Mouse (Mus musculus): Measurements from ENCODE around the gene Zcchc10.
"Not testable (repeated sequence)": the region's sequence is repeated elsewhere in the genome, so short reads cannot be mapped to it uniquely, and the experiment has no call there.

The Zcchc10 gene

DNA sequence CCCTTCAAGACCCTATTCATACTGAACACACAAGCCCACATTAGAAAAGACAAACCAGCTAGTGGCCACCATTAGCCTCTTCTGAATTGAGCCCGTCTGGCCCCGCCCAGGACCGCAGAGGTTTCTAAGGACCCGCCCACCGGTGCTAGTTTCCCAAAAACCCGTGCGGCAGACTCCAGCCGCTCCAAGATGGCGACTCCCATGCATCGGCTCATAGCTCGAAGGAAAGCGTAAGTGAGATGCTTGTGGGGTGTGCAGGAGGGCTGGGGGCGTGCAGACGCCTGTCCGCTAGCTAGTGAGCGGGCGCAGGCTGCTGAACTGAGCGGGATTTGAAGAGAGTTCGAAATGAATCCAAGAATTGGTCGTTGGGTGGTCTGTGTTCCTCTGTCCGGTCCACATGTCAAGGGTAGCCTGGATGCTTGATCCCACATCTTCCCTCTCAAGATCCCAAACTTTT lies at the start of gene Zcchc10:
Zcchc10 (plus strand) TSS at position 168 of the 457 bp plus-strand sequence.
- peak; percentile 87 for DNase-seq (ENCODE audit: low read depth)

DNA sequence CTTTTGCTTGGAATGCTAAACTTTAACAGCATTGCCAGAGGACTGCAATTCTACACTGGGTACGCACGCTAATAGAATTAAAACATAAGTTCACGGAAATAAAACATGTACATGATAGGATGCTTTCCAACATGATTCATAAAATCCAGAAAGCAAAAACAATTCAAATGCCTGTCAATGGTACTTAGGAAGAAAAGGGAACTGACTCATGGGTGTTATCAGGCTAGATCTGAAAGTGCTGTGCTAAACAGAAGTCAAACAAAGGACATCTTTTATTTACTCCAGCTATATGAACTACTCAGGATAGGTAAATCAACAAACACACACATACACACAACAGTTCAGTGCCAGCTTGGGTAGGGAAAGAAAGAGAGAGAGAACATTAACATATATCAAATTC lies 49.1 kb upstream of the Zcchc10 start:
- DNase-seq (ENCODE audit: low read depth), result no peak

DNA sequence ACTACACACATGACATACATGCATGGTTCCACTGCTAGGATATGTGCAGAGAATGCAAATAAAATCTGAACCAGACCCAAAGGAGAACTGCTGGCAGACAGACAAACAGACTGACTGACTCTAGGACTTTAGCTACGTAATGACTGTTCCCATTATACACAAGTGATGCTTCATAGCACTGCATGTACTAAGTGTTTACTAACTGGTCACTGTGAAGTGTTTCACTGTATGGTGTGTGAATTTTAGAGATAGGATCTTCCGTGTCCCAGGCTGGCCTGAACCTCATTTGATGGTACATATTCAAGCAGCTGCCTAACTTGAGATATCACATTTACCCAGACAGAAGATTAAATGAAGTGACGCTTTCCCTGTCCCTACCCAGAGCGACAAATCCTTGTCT lies 46.1 kb upstream of the Zcchc10 start:
- no peak for DNase-seq (ENCODE audit: low read depth)

DNA sequence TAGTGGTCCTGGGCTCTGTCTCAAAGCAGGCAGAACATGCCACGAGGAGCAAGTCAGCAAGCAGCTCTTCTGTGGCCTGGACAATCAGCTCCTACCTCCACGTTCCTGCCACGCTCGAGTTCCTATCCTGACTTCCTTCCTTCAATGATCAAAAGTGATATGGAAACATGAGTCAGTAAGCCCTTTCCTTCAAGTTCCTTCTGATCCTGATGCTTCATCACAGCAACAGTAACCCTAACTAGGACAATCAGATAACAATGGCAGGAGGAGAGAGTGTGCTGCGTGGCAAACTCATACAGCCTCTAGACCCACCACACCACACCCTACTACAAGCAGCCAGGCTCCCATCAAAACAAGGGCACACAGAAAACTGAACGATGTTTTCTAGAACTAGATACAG lies 38.6 kb upstream of the Zcchc10 start:
- no peak for DNase-seq (ENCODE audit: low read depth)

DNA sequence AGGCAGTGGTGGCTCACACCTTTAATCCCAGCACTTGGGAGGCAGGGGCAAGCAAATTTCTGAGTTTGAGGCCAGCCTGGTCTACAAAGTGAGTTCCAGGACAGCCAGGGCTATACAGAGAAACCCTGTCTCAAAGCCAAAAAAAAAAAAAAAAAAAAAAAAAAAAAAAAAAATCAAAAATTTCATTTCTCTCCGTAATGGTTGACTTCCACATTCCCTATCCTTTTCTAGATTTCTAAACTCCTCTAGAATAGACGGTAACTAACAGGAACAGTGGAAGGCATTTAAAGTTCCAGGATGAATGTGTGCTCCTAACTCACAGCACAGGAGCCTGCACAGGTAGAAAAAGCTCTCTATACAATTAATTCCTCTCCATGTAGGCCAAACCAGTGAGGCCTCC lies 34.3 kb upstream of the Zcchc10 start:
- DNase-seq (ENCODE audit: low read depth), result not testable (repeated sequence)

DNA sequence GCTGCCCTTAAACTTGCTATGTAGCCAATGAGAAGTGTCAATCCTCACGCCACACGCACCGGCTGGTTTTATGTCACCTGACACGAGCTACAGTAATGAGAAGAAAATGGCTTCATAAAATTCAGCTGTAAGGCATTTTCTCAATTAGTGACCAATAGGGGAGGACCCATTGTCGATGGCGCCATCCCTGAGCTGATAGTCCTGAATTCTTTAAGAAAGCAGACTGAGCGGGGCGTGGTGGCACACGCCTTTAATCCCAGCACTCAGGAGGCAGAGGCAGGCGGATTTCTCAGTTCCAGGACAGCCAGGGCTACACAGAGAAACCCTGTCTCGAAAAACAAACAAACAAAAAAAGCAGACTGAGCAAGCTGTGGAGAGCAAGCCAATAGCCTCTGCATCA lies 33.6 kb upstream of the Zcchc10 start:
- DNase-seq (ENCODE audit: low read depth), result no peak

DNA sequence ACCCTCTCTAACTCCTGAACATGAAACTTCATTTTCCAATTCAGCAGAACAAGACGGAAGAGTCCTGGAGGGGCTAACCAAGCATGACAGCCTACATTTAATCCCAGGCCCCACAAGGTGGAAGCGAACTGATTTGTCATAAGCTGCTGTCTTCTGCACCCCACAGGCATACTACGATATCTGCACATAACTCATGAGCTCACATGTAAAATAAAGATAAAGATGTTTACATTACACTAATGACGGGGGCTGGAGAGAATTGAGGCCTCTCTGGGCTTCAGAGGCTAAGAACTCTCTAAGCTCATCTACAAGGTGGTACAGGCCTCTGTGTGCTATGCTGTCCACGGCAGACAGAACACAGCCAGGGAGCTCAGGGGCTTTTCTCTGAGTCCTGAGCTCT lies 30.0 kb upstream of the Zcchc10 start:
- DNase-seq (ENCODE audit: low read depth), result no peak

DNA sequence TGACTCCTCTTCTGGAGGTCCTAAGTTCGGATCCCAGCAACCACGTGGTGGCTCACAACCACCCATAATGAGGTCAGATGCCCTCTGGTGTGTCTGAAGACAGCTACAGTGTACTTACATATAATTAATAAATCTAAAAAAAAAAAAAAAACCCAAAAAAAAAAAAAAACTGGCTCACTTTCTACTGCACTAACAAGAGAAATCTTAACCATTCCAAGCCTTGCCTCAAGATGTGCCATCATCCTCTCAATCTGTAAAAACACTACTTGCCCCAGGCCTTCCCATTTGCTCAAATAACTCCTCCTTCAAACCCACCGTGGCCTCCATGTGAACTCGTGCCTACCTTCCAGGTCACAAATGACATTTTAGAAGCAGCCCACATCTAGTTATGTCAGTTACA lies 27.6 kb upstream of the Zcchc10 start:
- DNase-seq (ENCODE audit: low read depth), result no peak

DNA sequence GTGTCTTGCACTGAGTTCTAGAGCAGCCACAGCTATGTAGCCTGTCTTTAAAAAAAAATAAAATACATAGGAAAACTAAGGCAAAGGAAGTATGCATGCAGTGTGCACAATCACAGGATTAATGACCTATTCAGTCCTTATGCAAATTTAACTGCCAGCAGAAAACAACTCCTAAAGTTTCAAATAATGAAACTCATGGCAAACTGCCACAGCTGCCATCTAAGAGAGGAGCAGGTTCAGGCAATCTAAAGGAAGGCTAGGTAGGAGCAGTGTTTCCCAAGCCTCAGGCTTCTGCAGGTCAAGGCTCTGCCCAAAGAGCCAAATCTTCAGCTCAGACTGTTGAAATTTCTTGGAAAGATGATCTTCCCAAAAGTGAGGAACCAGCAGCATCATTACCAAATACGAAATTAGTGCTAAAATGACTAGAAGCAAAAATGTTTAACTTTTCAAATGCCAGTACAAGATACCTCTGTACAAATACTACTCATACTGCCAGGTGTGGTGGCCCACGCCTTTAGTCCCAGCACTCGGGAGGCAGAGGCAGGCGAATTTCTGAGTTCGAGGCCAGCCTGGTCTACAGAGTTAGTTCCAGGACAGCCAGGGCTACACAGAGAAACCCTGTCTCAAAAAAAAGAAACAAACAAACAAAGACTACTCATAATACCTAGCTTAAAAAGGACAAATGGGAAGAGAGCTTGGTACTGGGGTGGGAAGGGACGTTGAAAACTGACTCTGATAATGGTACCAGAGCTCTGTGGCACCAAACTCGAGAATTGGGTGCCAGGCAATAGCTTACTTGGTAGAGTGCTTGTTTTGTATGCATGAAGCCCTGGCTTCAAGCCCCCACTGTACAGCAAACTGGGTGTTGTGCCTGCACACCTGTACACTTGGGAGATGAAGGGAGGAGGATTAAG lies 26.3 kb upstream of the Zcchc10 start:
- DNase-seq (ENCODE audit: low read depth), result no peak

DNA sequence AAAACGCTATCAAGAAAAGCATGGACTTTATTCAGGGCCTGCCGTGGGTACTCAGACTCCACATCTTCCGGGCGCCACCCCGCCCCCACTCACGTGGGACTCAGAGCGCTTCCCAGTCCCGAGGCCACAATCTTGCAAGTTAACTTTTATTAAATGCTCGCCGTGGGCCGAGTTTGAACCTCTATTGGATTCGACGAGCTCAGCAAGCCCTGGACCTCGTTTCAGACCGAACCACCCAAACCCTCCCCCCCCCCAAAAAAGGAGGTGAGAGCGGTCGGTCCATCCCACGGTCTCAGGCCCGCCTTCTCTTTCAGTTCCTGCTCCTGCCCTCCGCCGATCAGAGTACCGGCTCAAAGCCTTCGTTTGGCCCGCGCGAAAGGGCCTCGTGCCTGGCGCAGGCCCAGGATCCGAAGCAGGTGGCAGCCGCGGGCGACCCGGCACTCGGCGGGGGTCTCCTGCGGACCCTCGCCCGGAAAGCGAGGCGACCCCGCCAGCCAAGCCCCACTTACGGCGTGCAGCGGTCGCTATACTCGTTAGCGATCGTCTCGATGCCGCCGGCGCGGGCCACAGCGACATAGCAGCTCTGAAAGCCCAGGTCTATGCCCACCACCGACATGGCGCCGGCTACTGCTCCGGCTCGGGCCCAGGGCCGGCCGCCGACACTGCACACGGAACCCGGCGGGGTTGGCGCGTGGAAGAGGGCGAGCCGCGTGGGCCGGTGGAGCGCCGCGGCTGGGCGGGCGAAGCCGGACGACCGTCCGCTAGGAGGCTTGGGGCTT lies 24.7 kb upstream of the Zcchc10 start:
- peak; percentile 45 for DNase-seq (ENCODE audit: low read depth)

DNA sequence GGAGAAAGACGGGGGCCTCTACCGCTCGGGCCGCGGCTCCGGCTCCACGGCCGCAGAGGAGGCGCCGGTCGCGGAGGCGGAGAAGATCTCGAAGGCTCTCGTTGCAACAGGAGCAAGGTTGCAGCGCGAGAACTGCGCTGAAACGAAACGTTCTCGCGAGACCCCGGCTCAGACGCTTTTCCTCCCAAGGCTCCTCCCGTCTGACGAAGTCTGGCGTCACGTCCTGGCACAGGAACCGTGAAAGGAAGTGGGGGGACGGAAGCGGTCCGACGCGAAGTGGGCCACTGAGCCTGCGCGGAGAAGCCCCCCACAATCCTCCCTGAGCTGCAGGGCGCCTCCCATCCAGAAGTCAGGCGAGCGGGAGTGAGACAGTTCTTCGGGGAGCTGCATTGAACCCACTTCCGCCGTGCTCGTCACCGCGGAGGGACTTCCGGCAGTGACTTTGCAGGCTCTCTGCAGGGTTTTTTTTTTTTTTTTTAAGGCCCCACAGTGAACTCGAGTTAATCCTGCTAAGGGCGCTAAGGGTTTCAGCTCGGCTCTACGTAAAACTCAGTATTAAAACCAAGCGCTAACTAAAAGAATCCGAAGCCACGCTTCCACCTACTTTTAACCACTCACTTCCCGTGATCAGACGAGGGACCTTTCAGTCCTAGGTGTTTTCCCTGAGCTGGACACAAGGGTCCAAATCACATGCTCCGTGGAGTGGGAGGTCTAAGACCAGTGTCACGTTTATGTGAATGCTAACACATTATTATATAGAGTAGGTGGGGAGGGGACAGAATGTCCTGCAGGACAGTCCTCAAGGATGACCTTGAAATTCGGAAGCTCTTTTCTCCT lies 23.9 kb upstream of the Zcchc10 start, which contains the start of gene Hspa4:
Hspa4 (minus strand) TSS at position 128 of the 837 bp plus-strand sequence.
- peak; percentile 100 for DNase-seq (ENCODE audit: low read depth)

DNA sequence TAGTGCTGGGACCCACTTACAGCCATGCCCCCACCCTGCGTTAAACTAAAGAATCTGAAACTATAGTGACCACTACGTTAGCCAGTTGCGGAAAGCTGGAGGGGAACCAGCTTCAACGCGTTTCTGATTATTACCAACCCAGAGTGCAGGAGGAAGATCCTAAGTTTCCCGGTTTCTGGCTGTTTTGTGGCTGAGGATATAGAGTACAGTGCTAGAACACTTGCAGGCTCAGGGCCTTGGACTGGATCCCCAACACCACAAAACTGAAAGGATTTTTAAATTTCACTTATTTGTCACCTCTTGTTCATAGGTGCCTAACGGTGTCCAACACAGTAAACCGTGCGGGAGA lies 23.3 kb upstream of the Zcchc10 start:
- DNase-seq (ENCODE audit: low read depth), result no peak

DNA sequence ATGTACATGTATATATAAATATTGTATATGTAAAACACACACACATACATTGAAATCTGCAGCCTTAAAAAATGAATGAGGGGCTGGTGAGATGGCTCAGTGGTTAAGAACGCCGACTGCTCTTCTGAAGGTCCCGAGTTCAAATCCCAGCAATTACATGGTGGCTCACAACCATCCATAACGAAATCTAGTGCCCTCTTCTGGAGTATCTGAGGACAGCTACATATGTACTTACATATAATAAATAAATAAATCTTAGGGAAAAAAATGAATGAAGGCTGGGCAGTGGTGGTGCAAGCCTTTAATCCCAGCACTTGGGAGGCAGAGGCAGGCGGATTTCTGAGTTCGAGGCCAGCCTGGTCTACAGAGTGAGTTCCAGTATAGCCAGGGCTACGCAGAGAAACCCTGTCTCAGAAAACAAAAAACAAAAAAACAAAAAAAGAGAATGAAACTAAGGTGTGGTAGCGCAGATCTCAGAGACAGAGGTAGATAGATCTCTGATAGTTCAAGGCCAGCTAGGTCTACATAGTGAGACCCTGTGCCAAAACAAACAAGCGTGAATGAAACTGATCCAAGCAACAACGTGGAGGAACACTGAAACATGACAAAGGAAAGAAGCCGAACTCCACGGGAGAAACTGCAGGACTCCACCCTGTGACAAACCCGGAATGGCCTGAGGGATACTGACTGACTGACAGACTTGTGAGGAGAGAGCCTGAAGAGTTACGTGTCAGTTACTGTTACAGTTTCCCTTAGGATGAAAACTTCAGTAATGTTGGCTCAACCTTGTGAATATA lies 20.2 kb upstream of the Zcchc10 start:
- no peak for DNase-seq (ENCODE audit: low read depth)

DNA sequence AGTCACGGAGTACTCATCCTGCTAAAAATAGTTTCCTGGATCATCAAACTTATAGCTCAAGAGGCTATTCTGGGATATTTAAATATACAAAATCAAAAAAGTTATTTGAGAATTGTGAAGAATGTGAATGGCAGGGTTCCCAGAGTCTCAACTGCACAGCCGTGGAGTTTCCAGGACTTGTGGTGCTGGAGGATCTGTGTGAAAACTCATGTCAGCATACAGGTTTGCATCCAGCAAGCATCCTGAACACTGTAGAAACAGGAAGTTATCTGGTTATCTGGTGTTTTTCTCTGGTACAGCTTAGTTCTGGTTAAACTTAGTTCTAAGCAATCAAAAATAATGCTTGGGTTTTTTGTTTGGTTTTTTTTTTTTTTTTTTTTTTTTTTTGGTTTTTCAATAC lies 17.5 kb upstream of the Zcchc10 start:
- no peak for DNase-seq (ENCODE audit: low read depth)

DNA sequence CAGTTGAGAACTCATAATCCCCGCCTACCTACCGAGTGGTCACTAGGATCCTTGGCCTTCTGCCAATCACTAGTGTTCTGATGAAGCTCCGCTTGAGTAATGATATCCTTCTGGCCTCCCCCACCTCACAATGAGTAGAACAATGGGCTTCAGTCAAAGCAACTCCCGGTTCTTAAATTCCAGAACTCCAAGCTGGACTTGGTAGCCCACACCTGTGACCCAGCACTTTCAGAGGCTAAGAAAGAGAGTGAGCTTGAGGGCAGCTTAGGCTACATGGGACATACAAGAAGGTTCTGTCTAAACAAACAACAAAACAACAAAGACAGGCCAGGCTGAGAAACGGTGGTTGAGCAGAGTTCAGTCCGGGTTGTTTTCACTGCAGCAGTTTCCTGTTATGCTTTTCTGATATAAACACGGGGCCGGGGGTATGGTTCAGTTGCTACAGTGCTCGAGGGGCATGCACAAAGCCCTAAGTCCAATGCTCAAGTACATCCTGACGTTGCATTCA lies 16.9 kb upstream of the Zcchc10 start:
- no peak for DNase-seq (ENCODE audit: low read depth)

DNA sequence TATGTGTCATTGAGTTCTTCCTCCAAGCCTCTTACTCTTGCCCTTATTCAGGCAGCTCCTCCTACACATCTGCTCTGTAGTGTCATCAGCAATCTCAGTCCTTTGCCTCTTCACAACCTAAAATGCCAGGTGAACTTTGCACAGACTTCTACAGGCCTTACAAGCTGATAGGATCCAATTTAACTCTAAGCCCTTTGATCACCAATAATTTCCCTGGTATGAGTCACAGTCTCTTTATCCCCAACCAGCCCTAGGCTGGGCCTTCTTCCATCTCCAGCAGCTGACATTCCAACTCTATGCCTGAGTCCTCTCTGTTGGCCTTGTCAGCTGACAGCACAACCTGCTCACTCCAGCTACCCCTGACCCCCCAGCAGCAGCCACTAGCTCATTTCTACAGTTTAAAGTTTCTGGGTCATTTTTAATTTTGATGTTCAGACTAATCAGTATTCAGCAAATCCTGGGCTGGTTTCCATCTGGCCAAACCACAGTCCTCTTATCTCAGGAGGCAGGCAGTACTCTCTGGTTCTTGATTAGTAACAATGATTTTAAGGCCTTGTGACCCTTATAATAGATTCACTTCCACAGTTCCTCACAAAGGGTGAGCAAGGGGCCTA lies 16.1 kb upstream of the Zcchc10 start:
- DNase-seq (ENCODE audit: low read depth), result no peak

DNA sequence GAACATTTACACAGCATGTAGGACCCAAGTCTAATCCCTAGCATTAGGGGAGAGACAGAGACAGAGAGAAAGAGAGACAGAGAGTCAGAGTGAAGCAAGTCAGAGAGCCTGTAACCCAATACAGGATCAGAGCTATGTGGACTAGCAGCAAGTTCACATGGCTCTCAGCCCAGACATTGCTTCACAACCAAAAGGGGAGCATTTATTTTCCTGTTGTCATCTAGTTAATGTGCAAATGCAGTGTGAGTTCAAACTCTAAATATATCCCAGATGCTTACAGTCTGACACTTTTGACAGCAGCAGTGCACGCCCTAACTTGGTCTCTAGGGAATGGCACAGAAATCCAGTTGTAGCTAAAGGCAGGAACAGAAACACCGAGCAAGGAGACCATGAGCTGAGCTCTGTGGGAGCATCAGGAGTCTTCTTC lies 15.6 kb upstream of the Zcchc10 start:
- DNase-seq (ENCODE audit: low read depth), result no peak

DNA sequence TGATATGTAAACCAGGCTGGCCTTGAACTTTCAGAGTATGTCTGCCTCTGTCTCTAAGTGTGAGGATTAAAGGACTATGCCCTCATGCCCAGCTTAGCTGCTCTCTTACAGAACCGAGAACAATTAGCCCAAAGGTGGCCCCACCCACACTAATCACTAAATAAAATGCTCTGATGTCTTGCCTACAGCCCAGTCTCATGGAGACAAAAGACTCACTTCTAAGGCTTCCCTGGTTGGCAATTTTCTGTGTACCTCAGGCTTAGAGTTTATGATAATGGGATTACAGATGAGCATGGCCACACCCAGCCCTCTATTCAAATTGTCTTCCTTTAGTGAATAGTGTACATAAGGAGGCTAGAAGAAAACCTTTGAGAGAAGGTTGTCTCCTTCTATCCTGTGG lies 13.1 kb upstream of the Zcchc10 start:
- DNase-seq (ENCODE audit: low read depth), result no peak

DNA sequence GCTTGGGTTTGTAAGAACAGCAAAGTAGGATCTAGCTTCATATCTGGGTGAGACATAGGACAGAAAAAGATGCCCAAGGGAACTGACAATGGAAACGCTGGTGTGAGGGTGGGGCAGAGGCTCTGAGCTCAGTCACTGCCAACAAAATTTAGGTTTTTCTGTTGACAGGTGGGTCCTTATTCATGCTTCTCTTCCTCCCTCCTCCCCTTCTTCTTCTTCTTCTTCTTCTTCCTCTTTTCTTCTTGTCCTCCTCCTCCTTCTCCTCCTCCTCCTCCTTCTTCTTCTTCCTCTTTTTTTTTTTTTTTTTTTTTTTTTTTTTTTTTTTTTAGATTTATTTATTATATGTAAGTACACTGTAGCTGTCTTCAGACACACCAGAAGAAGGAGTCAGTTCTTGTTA lies 11.7 kb upstream of the Zcchc10 start:
- DNase-seq (ENCODE audit: low read depth), result not testable (repeated sequence)

DNA sequence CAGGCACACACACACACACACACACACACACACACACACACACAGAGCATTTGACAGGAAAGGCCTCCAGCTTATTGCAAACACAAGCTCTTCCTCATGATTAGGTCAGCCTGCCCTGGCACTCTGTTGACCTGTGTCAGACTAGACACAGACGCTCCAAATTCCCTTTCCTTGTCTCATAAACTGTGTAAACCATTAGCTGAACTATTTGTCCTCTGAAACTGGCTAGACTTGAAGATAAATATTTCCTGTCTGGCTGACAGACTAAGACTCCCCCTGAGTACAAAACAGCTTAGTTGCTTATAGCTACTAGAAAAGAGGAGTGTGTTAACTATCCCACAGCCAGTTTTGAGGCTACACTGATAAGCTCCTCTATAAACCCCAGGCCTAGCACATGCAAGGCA lies 9.7 kb upstream of the Zcchc10 start:
- no peak for DNase-seq (ENCODE audit: low read depth)

DNA sequence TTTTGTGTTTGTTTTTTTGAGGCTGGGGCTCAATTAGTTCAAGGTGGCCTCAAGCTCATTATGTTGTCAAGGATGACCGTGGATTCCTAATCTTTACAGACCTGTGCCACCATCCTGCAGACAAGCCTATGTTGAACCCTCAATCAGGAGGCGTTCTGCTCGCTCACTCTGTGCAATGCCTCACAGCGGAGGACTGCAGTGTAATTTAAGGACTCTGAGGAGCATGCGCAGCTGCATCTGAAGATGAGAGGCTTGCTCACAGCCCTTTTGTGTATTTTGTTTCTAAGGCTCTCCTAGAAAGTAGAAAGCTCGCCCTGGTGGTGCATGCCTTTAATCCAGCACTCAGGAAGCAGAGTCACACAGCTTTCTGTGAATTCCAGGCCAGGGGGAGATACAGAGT lies 7.5 kb upstream of the Zcchc10 start:
- no peak for DNase-seq (ENCODE audit: low read depth)

Measured in c-Kit-positive CD71-positive TER-119-negative erythroid progenitor cells, embryonic 14.5 days (primary cell).